Mouse (Mus musculus) heart, embryonic 12.5 days (tissue): Measurements from ENCODE around the gene Gskip. TPM values are rescaled to one million over a fixed set of nuclear protein-coding genes. Genes with fewer than 3 reads are reported as not detected.

Experiments used
- ATAC-seq: fragments of 200-750 bp; cut with Nextera tagmentation; 2 replicates; pipeline ENCODE4 v1.8.0; 2017; ENCODE audit warnings: moderate TSS enrichment, moderate library complexity; ENCODE audit not compliant: insufficient number of reproducible peaks, low FRiP score
- H3K27ac ChIP-seq: fragments of 300-500 bp; sonication (generic); 2 replicates; pipeline ENCODE4 v1.5.1; 2016; ENCODE audit warnings: mild to moderate bottlenecking, moderate library complexity; ENCODE audit not compliant: poor library complexity, severe bottlenecking
- H3K27me3 ChIP-seq: fragments of 300-500 bp; sonication (generic); replicated peaks from 2 replicates; pipeline ENCODE4 v1.6.1; 2016; ENCODE audit warnings: mild to moderate bottlenecking, moderate library complexity
- H3K36me3 ChIP-seq: fragments of 300-500 bp; sonication (generic); 2 replicates; pipeline ENCODE4 v1.6.1; 2016; ENCODE audit warnings: mild to moderate bottlenecking, moderate library complexity
- H3K4me1 ChIP-seq: fragments of 300-500 bp; sonication (generic); replicated peaks from 2 replicates; pipeline ENCODE4 v1.6.1; 2016; ENCODE audit warnings: mild to moderate bottlenecking
- H3K4me2 ChIP-seq: fragments of 300-500 bp; sonication (generic); 2 replicates; pipeline ENCODE4 v1.6.1; 2016; ENCODE audit warnings: mild to moderate bottlenecking, moderate library complexity
- H3K4me3 ChIP-seq: fragments of 300-500 bp; sonication (generic); 2 replicates; pipeline ENCODE4 v1.5.1; 2016; ENCODE audit warnings: mild to moderate bottlenecking
- H3K9ac ChIP-seq: fragments of 300-500 bp; sonication (generic); 2 replicates; pipeline ENCODE4 v1.6.1; 2016; ENCODE audit warnings: mild to moderate bottlenecking, moderate library complexity
- H3K9me3 ChIP-seq: fragments of 300-500 bp; sonication (generic); replicated peaks from 2 replicates; pipeline ENCODE4 v1.6.1; 2016; ENCODE audit warnings: mild to moderate bottlenecking, moderate library complexity
- WGBS: fragments of 180-500 bp; shearing (Covaris S2); methylation state at CpG from one replicate; pipeline ENCODE4 v1.1.7; 2016; 5-methylcytosine and 5-hydroxymethylcytosine counted together
- polyA plus RNA-seq: library from polyadenylated mRNA; unstranded; fragments of >200 nt; fragmentation: Nextera tagmentation; extraction: Ambion mirVana; gene quantifications from 2 replicates; pipeline ENCODE4 v1.2.1, GENCODE M21; 2016

The Gskip gene
- polyA plus RNA-seq, 1 experiment from 2014 or later: 21.3 TPM

GRCm38 (mm10) chr12:105722657-105723056 is 38.0 kb downstream of the Gskip start:
- H3K27ac ChIP-seq: no peak overlapping the region
- no peak overlapping the region for H3K4me2 ChIP-seq
- 1% methylated on average over 5 of the region's 5 CpGs for WGBS
- no peaks in the 10 kb centered on the region for H3K9me3 ChIP-seq
- no peaks in the 10 kb centered on the region for H3K4me1 ChIP-seq
- H3K9ac ChIP-seq: no peak overlapping the region
- H3K27me3 ChIP-seq: no peaks in the 10 kb centered on the region
- ATAC-seq: no peak
- no peak overlapping the region for H3K4me3 ChIP-seq
- H3K36me3 ChIP-seq: no peaks in the 10 kb centered on the region

- H3K27me3 ChIP-seq: no peaks in the 10 kb centered on the region
- H3K36me3 ChIP-seq: no peaks in the 10 kb centered on the region
- H3K27ac ChIP-seq: no peak overlapping the region
- 41% methylated on average over 1 of the region's 1 CpGs for WGBS
- ATAC-seq: no peak
- no peak overlapping the region for H3K9ac ChIP-seq
- no peak overlapping the region for H3K4me2 ChIP-seq
- H3K4me3 ChIP-seq: no peak overlapping the region
- no peaks in the 10 kb centered on the region for H3K4me1 ChIP-seq
- H3K9me3 ChIP-seq: no peaks in the 10 kb centered on the region
Observed at GRCm38 (mm10) chr12:105724616-105725015, 40.0 kb downstream of the Gskip start.

- Histone ChIP-seq H3K9ac (no peak overlapping the region), H3K4me1 (no peaks in the 10 kb centered on the region), H3K36me3 (no peaks in the 10 kb centered on the region), H3K27me3 (no peaks in the 10 kb centered on the region), H3K4me2 (no peak overlapping the region), H3K4me3 (no peak overlapping the region), H3K27ac (no peak overlapping the region), H3K9me3 (no peaks in the 10 kb centered on the region)
- WGBS: 68% methylated on average over 13 of the region's 13 CpGs
- no peak for ATAC-seq
Observed at GRCm38 (mm10) chr12:105725736-105726135, 41.1 kb downstream of the Gskip start.

- Histone ChIP-seq H3K4me2 (no peak overlapping the region), H3K4me3 (no peak overlapping the region), H3K4me1 (no peaks in the 10 kb centered on the region), H3K9ac (no peak overlapping the region), H3K27ac (no peak overlapping the region), H3K27me3 (no peaks in the 10 kb centered on the region), H3K9me3 (no peaks in the 10 kb centered on the region), H3K36me3 (no peaks in the 10 kb centered on the region)
- 59% methylated on average over 3 of the region's 3 CpGs for WGBS
- ATAC-seq: no peak
Observed at GRCm38 (mm10) chr12:105727268-105727667, 42.6 kb downstream of the Gskip start.

GRCm38 (mm10) chr12:105727964-105728363 is 43.3 kb downstream of the Gskip start:
- no peaks in the 10 kb centered on the region for H3K9me3 ChIP-seq
- H3K36me3 ChIP-seq: no peaks in the 10 kb centered on the region
- H3K27me3 ChIP-seq: no peaks in the 10 kb centered on the region
- H3K9ac ChIP-seq: no peak overlapping the region
- 28% methylated on average over 8 of the region's 8 CpGs for WGBS
- H3K4me1 ChIP-seq: no peaks in the 10 kb centered on the region
- H3K4me2 ChIP-seq: no peak overlapping the region
- H3K27ac ChIP-seq: no peak overlapping the region
- ATAC-seq: no peak
- no peak overlapping the region for H3K4me3 ChIP-seq

- Histone ChIP-seq H3K27me3 (no peaks in the 10 kb centered on the region), H3K4me2 (no peak overlapping the region), H3K9ac (no peak overlapping the region), H3K4me3 (no peak overlapping the region), H3K36me3 (no peaks in the 10 kb centered on the region), H3K27ac (no peak overlapping the region), H3K4me1 (no peaks in the 10 kb centered on the region), H3K9me3 (no peaks in the 10 kb centered on the region)
- ATAC-seq: no peak
- whole genome bisulfite sequencing: 68% methylated on average over 6 of the region's 6 CpGs
Observed at GRCm38 (mm10) chr12:105730851-105731460, 46.3 kb downstream of the Gskip start.

- WGBS: 79% methylated on average over 9 of the region's 9 CpGs
Observed at GRCm38 (mm10) chr12:105733370-105734159, 48.9 kb downstream of the Gskip start.

GRCm38 (mm10) chr12:105735226-105735888 is 50.7 kb downstream of the Gskip start:
- Histone ChIP-seq H3K27me3 (no peaks in the 10 kb centered on the region), H3K4me2 (no peak overlapping the region), H3K36me3 (no peaks in the 10 kb centered on the region), H3K4me1 (0 out of 2 replicates have a peak, but pooled peaks cover 4% of the 10 kb centered on the region), H3K9ac (no peak overlapping the region), H3K9me3 (no peaks in the 10 kb centered on the region), H3K27ac (no peak overlapping the region), H3K4me3 (no peak overlapping the region)
- ATAC-seq: no peak
- WGBS: 78% methylated on average over 7 of the region's 7 CpGs

More at GRCm38 (mm10) chr12:105733370-105734159, 48.9 kb downstream of the Gskip start:
- H3K36me3 ChIP-seq: no peaks in the 10 kb centered on the region
- ATAC-seq: no peak
- no peaks in the 10 kb centered on the region for H3K27me3 ChIP-seq
- 0 out of 2 replicates have a peak, but pooled peaks cover 4% of the 10 kb centered on the region for H3K4me1 ChIP-seq
- H3K9ac ChIP-seq: no peak overlapping the region
- no peak overlapping the region for H3K4me3 ChIP-seq
- no peaks in the 10 kb centered on the region for H3K9me3 ChIP-seq
- no peak overlapping the region for H3K27ac ChIP-seq
- no peak overlapping the region for H3K4me2 ChIP-seq

- whole genome bisulfite sequencing: 76% methylated on average over 6 of the region's 6 CpGs
- ATAC-seq: no peak
- H3K4me2 ChIP-seq: no peak overlapping the region
- H3K27ac ChIP-seq: no peak overlapping the region
- H3K9me3 ChIP-seq: no peaks in the 10 kb centered on the region
- H3K4me3 ChIP-seq: no peak overlapping the region
- H3K9ac ChIP-seq: no peak overlapping the region
- H3K4me1 ChIP-seq: 0 out of 2 replicates have a peak, but pooled peaks cover 4% of the 10 kb centered on the region
- no peaks in the 10 kb centered on the region for H3K27me3 ChIP-seq
- no peaks in the 10 kb centered on the region for H3K36me3 ChIP-seq
Observed at GRCm38 (mm10) chr12:105735889-105736251, 51.2 kb downstream of the Gskip start.

- H3K9ac ChIP-seq: no peak overlapping the region
- H3K4me1 ChIP-seq: 0 out of 2 replicates have a peak, but pooled peaks cover 4% of the 10 kb centered on the region
- no peak overlapping the region for H3K4me3 ChIP-seq
- H3K4me2 ChIP-seq: no peak overlapping the region
- no peak overlapping the region for H3K27ac ChIP-seq
- no peaks in the 10 kb centered on the region for H3K27me3 ChIP-seq
- H3K9me3 ChIP-seq: no peaks in the 10 kb centered on the region
- no peaks in the 10 kb centered on the region for H3K36me3 ChIP-seq
- 60% methylated on average over 15 of the region's 15 CpGs for WGBS
- no peak for ATAC-seq
Observed at GRCm38 (mm10) chr12:105738316-105739096, 53.9 kb downstream of the Gskip start.

- H3K4me1 ChIP-seq: 0 out of 2 replicates have a peak, but pooled peaks cover 4% of the 10 kb centered on the region
- no peak overlapping the region for H3K27ac ChIP-seq
- 92% methylated on average over 8 of the region's 8 CpGs for WGBS
- no peak overlapping the region for H3K9ac ChIP-seq
- H3K9me3 ChIP-seq: peaks cover 6% of the 10 kb centered on the region; the same call in 1 of the 2 replicates
- H3K27me3 ChIP-seq: no peaks in the 10 kb centered on the region
- H3K4me3 ChIP-seq: no peak overlapping the region
- H3K4me2 ChIP-seq: no peak overlapping the region
- no peaks in the 10 kb centered on the region for H3K36me3 ChIP-seq
- ATAC-seq: no peak
Observed at GRCm38 (mm10) chr12:105739656-105740055, 55.0 kb downstream of the Gskip start.
